Mouse (Mus musculus): ENCODE data around the gene Ifitm1. TPM values are rescaled to one million over a fixed set of nuclear protein-coding genes. Genes with fewer than 3 reads are reported as not detected.

The Ifitm1 gene
- total and polyA plus RNA-seq, 3 experiments, result 1.5 to 5.5 TPM; not detected in 1

- ATAC-seq (ENCODE audit: extremely low read depth, insufficient number of reproducible peaks, low FRiP score, poor library complexity, severe bottlenecking), result no peak
- Histone ChIP-seq H3K4me3 (ENCODE audit: low read depth, low read length) (peak overlapping the region; percentile 72), H3K27me3 (ENCODE audit: insufficient read depth, low read length) (peaks cover 6% of the 10 kb centered on the region), H3K36me3 (replicated peaks) (peaks cover 50% of the 10 kb centered on the region), H3K9me3 (replicated peaks) (no peaks in the 10 kb centered on the region), H3K4me1 (ENCODE audit: insufficient read depth, low read depth, low read length) (peaks cover 60% of the 10 kb centered on the region)
- TF ChIP-seq CTCF (IDR thresholded peaks at IDR 0.05; ENCODE audit: low read depth, low read length) (no peak), POLR2AphosphoS5 (IDR thresholded peaks at IDR 0.05; ENCODE audit: insufficient replicate concordance, low read depth, low read length) (no peak), TAL1 (conservative IDR thresholded peaks at IDR 0.05; ENCODE audit: low read depth, low read length) (no peak), GATA2 (IDR thresholded peaks at IDR 0.05; ENCODE audit: borderline replicate concordance, low read depth, low read length) (no peak), GATA1 (IDR thresholded peaks at IDR 0.05; ENCODE audit: borderline replicate concordance, low read length) (no peak)
- no peak for DNase-seq (ENCODE audit: low spot score)
Observed at GRCm38 (mm10) chr7:140942341-140942740, 24.7 kb upstream of the Ifitm1 start.

DNA sequence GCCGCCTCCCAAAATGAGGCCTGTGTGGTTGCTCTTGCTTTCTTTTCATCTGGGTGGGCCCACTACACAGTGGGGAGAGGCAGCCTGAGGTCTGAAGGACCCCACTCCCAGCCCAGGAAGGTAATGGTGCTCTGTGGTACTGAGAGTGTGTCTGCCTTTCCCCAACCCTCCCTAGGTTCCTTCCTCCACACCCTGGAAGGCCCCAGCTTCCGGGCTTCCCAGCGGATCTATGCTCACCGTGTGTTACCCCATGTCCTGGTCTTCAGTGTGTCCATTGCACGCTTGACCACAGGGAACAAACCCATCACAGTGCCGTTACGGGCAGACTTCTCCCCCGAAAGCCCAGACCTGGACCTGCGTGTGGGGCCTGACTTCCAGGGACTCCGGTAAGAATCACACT, 24.2 kb upstream of the Ifitm1 start:
- H3K4me3 ChIP-seq (ENCODE audit: low read depth, low read length), result no peak overlapping the region
- peaks cover 64% of the 10 kb centered on the region for H3K4me1 ChIP-seq (ENCODE audit: insufficient read depth, low read depth, low read length)
- peaks cover 6% of the 10 kb centered on the region for H3K27me3 ChIP-seq (ENCODE audit: insufficient read depth, low read length)
- peaks cover 54% of the 10 kb centered on the region for H3K36me3 ChIP-seq (replicated peaks)
- TF ChIP-seq GATA2 (IDR thresholded peaks at IDR 0.05; ENCODE audit: borderline replicate concordance, low read depth, low read length) (no peak), POLR2AphosphoS5 (IDR thresholded peaks at IDR 0.05; ENCODE audit: insufficient replicate concordance, low read depth, low read length) (no peak), GATA1 (IDR thresholded peaks at IDR 0.05; ENCODE audit: borderline replicate concordance, low read length) (no peak), TAL1 (conservative IDR thresholded peaks at IDR 0.05; ENCODE audit: low read depth, low read length) (no peak), CTCF (IDR thresholded peaks at IDR 0.05; ENCODE audit: low read depth, low read length) (no peak)
- DNase-seq (ENCODE audit: low spot score) (no peak), ATAC-seq (ENCODE audit: extremely low read depth, insufficient number of reproducible peaks, low FRiP score, poor library complexity, severe bottlenecking) (no peak)
- H3K9me3 ChIP-seq (replicated peaks), result no peaks in the 10 kb centered on the region

GRCm38 (mm10) chr7:140943356-140943755, 23.7 kb upstream of the Ifitm1 start:
- Histone ChIP-seq H3K4me3 (ENCODE audit: low read depth, low read length) (no peak overlapping the region), H3K9me3 (replicated peaks) (no peaks in the 10 kb centered on the region), H3K36me3 (replicated peaks) (peaks cover 60% of the 10 kb centered on the region), H3K4me1 (ENCODE audit: insufficient read depth, low read depth, low read length) (peaks cover 66% of the 10 kb centered on the region), H3K27me3 (ENCODE audit: insufficient read depth, low read length) (peaks cover 2% of the 10 kb centered on the region; the same call in 1 of the 2 replicates)
- TF ChIP-seq TAL1 (conservative IDR thresholded peaks at IDR 0.05; ENCODE audit: low read depth, low read length), result no peak
- TF ChIP-seq GATA1 (IDR thresholded peaks at IDR 0.05; ENCODE audit: borderline replicate concordance, low read length), result no peak
- no peak for DNase-seq (ENCODE audit: low spot score)
- no peak for ATAC-seq (ENCODE audit: extremely low read depth, insufficient number of reproducible peaks, low FRiP score, poor library complexity, severe bottlenecking)

- no peak for TF ChIP-seq GATA2 (IDR thresholded peaks at IDR 0.05; ENCODE audit: borderline replicate concordance, low read depth, low read length)
- TF ChIP-seq TAL1 (conservative IDR thresholded peaks at IDR 0.05; ENCODE audit: low read depth, low read length), result no peak
- no peak for TF ChIP-seq GATA1 (IDR thresholded peaks at IDR 0.05; ENCODE audit: borderline replicate concordance, low read length)
- TF ChIP-seq POLR2AphosphoS5 (IDR thresholded peaks at IDR 0.05; ENCODE audit: insufficient replicate concordance, low read depth, low read length), result no peak
- TF ChIP-seq CTCF (IDR thresholded peaks at IDR 0.05; ENCODE audit: low read depth, low read length), result no peak
- ATAC-seq (ENCODE audit: extremely low read depth, insufficient number of reproducible peaks, low FRiP score, poor library complexity, severe bottlenecking), result no peak
Observed at GRCm38 (mm10) chr7:140944236-140944635, 22.8 kb upstream of the Ifitm1 start.

DNA sequence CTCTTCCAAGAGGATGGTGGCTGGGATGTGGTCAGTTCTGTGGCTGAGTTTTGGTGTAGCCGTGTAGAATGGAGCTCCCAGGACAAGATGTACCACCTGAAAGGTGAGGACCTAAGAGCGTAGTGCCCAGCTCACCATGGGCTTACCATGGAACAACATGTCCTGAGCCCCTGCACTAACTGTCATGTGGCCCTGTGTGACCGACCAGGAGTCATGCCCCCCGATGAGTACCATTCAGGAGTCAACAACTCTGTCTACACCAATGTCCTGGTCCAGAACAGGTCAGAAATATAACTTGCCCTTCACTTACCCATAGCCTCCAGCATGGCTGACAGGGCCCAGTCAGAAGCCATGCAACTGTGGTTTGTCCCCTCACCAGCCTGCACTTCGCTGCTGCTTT, 21.8 kb upstream of the Ifitm1 start:
- peaks cover 57% of the 10 kb centered on the region for H3K4me1 ChIP-seq (ENCODE audit: insufficient read depth, low read depth, low read length)
- TF ChIP-seq TAL1 (conservative IDR thresholded peaks at IDR 0.05; ENCODE audit: low read depth, low read length), result no peak

More at GRCm38 (mm10) chr7:140944236-140944635, 22.8 kb upstream of the Ifitm1 start:
- DNase-seq (ENCODE audit: low spot score), result no peak
- no peaks in the 10 kb centered on the region for H3K9me3 ChIP-seq (replicated peaks)
- H3K27me3 ChIP-seq (ENCODE audit: insufficient read depth, low read length), result peaks cover 2% of the 10 kb centered on the region; the same call in 1 of the 2 replicates
- no peak overlapping the region for H3K4me3 ChIP-seq (ENCODE audit: low read depth, low read length)
- H3K4me1 ChIP-seq (ENCODE audit: insufficient read depth, low read depth, low read length), result peaks cover 64% of the 10 kb centered on the region
- peaks cover 69% of the 10 kb centered on the region for H3K36me3 ChIP-seq (replicated peaks)

DNA sequence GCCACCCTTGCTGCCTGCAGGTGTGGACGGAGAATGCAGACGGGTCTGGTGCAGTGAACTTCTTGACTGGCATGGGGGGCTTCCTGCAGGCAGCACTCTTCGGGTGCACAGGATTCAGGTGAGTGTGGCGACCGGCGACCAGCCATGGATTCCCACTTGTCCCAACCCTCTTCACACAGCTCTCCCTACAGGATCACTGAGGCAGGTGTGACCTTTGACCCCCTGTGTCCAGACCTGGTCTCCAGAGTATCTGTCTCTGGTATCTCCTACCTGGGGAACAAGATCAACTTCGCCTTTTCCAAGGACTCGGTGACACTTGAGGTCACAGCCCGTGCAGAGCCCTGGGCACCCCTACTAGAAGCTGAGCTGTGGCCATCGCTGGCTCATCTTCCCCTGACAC, 20.7 kb upstream of the Ifitm1 start:
- peaks cover 2% of the 10 kb centered on the region; the same call in 1 of the 2 replicates for H3K27me3 ChIP-seq (ENCODE audit: insufficient read depth, low read length)
- peaks cover 89% of the 10 kb centered on the region for H3K36me3 ChIP-seq (replicated peaks)
- DNase-seq (ENCODE audit: low spot score), result no peak
- H3K4me3 ChIP-seq (ENCODE audit: low read depth, low read length), result no peak overlapping the region
- TF ChIP-seq GATA1 (IDR thresholded peaks at IDR 0.05; ENCODE audit: borderline replicate concordance, low read length), result no peak
- TF ChIP-seq CTCF (IDR thresholded peaks at IDR 0.05; ENCODE audit: low read depth, low read length), result no peak
- TF ChIP-seq POLR2AphosphoS5 (IDR thresholded peaks at IDR 0.05; ENCODE audit: insufficient replicate concordance, low read depth, low read length), result no peak
- TF ChIP-seq TAL1 (conservative IDR thresholded peaks at IDR 0.05; ENCODE audit: low read depth, low read length), result no peak
- TF ChIP-seq GATA2 (IDR thresholded peaks at IDR 0.05; ENCODE audit: borderline replicate concordance, low read depth, low read length), result no peak
- peaks cover 56% of the 10 kb centered on the region for H3K4me1 ChIP-seq (ENCODE audit: insufficient read depth, low read depth, low read length)
- ATAC-seq (ENCODE audit: extremely low read depth, insufficient number of reproducible peaks, low FRiP score, poor library complexity, severe bottlenecking), result no peak
- H3K9me3 ChIP-seq (replicated peaks), result no peaks in the 10 kb centered on the region

More for the DNA sequence above, 21.8 kb upstream of the Ifitm1 start:
- H3K36me3 ChIP-seq (replicated peaks), result peaks cover 79% of the 10 kb centered on the region
- ATAC-seq (ENCODE audit: extremely low read depth, insufficient number of reproducible peaks, low FRiP score, poor library complexity, severe bottlenecking) (no peak), DNase-seq (ENCODE audit: low spot score) (no peak)
- H3K4me3 ChIP-seq (ENCODE audit: low read depth, low read length), result no peak overlapping the region
- peaks cover 2% of the 10 kb centered on the region; the same call in 1 of the 2 replicates for H3K27me3 ChIP-seq (ENCODE audit: insufficient read depth, low read length)
- no peaks in the 10 kb centered on the region for H3K9me3 ChIP-seq (replicated peaks)

GRCm38 (mm10) chr7:140946980-140947379, 20.0 kb upstream of the Ifitm1 start:
- TF ChIP-seq CTCF (IDR thresholded peaks at IDR 0.05; ENCODE audit: low read depth, low read length) (no peak), GATA1 (IDR thresholded peaks at IDR 0.05; ENCODE audit: borderline replicate concordance, low read length) (no peak), GATA2 (IDR thresholded peaks at IDR 0.05; ENCODE audit: borderline replicate concordance, low read depth, low read length) (no peak), TAL1 (conservative IDR thresholded peaks at IDR 0.05; ENCODE audit: low read depth, low read length) (no peak), POLR2AphosphoS5 (IDR thresholded peaks at IDR 0.05; ENCODE audit: insufficient replicate concordance, low read depth, low read length) (no peak)
- Histone ChIP-seq H3K4me1 (ENCODE audit: insufficient read depth, low read depth, low read length) (peaks cover 52% of the 10 kb centered on the region), H3K36me3 (replicated peaks) (peaks cover 93% of the 10 kb centered on the region), H3K4me3 (ENCODE audit: low read depth, low read length) (no peak overlapping the region), H3K27me3 (ENCODE audit: insufficient read depth, low read length) (peaks cover 2% of the 10 kb centered on the region; the same call in 1 of the 2 replicates), H3K9me3 (replicated peaks) (no peaks in the 10 kb centered on the region)
- DNase-seq (ENCODE audit: low spot score) (no peak), ATAC-seq (ENCODE audit: extremely low read depth, insufficient number of reproducible peaks, low FRiP score, poor library complexity, severe bottlenecking) (peak; percentile 75)
